Mouse (Mus musculus): Measurements from ENCODE around the gene Naa10. TPM values are rescaled to one million over a fixed set of nuclear protein-coding genes. Genes with fewer than 3 reads are reported as not detected.

The Naa10 gene
- polyA plus RNA-seq, 1 experiment from 2014 or later: 147 TPM

DNA sequence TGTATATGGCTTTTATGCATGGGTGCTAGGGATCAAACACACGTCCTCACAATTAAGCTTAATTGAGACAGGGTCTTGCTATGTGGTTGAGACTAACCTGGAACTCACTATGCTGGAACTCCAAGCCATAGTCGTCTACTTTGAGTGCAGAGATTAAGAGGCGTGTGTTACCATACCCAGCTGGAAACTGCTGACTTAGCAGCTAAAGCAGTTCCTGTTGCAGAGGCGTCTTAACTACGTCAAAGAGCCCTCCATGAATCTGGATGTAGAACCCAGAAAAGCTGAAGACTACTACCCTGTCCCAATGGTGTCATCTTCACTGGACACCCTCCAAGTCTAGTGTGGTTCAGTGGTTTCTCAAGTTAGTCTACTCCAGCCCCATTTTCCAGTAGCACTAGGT, 3.1 kb downstream of the Naa10 start:
- Histone ChIP-seq H3K4me1 (ENCODE audit: insufficient read depth, low read length) (peaks cover 8% of the 10 kb centered on the region), H3K4me2 (replicated peaks; ENCODE audit: low read depth, low read length) (no peak overlapping the region), H3K9me3 (ENCODE audit: low read length) (no peaks in the 10 kb centered on the region), H3K27me3 (ENCODE audit: insufficient read depth, low read length) (no peaks in the 10 kb centered on the region), H3K9ac (replicated peaks; ENCODE audit: low read length) (no peak overlapping the region), H3K4me3 (ENCODE audit: low read length) (no peak overlapping the region), H3K27ac (ENCODE audit: low read length) (no peak overlapping the region), H3K36me3 (ENCODE audit: insufficient read depth, low read length) (peaks cover 9% of the 10 kb centered on the region; the same call in 1 of the 2 replicates)
- 80% methylated on average over 5 of the region's 5 CpGs for WGBS
- no peak for ATAC-seq (ENCODE audit: low FRiP score, low TSS enrichment)

DNA sequence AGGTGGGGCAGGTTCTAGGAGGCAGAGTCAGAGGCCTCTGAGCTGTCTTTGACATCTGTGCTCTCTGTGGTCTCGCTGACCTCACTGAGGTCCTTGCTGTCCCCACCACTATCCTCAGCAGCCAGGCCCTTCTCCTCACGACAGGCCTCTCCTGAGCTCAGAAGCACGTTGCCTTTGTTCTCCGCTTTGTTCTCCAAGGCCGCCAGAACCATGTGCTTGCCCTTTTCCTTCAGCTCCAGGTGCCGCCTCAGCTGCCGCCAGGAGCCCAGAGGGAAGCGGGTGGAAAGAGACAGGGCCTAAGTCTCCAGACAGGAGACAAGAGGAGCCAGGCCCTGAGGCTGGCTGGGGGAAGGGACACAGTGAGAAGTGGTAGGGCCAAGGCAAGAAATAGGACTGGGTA, 4.8 kb downstream of the Naa10 start:
- peaks cover 9% of the 10 kb centered on the region; the same call in 1 of the 2 replicates for H3K36me3 ChIP-seq (ENCODE audit: insufficient read depth, low read length)
- H3K9ac ChIP-seq (replicated peaks; ENCODE audit: low read length): no peak overlapping the region
- H3K4me3 ChIP-seq (ENCODE audit: low read length): no peak overlapping the region
- 84% methylated on average over 8 of the region's 8 CpGs for WGBS
- peaks cover 6% of the 10 kb centered on the region for H3K4me1 ChIP-seq (ENCODE audit: insufficient read depth, low read length)
- no peaks in the 10 kb centered on the region for H3K27me3 ChIP-seq (ENCODE audit: insufficient read depth, low read length)
- no peak overlapping the region for H3K4me2 ChIP-seq (replicated peaks; ENCODE audit: low read depth, low read length)
- no peak for ATAC-seq (ENCODE audit: low FRiP score, low TSS enrichment)
- no peak overlapping the region for H3K27ac ChIP-seq (ENCODE audit: low read length)
- no peaks in the 10 kb centered on the region for H3K9me3 ChIP-seq (ENCODE audit: low read length)

DNA sequence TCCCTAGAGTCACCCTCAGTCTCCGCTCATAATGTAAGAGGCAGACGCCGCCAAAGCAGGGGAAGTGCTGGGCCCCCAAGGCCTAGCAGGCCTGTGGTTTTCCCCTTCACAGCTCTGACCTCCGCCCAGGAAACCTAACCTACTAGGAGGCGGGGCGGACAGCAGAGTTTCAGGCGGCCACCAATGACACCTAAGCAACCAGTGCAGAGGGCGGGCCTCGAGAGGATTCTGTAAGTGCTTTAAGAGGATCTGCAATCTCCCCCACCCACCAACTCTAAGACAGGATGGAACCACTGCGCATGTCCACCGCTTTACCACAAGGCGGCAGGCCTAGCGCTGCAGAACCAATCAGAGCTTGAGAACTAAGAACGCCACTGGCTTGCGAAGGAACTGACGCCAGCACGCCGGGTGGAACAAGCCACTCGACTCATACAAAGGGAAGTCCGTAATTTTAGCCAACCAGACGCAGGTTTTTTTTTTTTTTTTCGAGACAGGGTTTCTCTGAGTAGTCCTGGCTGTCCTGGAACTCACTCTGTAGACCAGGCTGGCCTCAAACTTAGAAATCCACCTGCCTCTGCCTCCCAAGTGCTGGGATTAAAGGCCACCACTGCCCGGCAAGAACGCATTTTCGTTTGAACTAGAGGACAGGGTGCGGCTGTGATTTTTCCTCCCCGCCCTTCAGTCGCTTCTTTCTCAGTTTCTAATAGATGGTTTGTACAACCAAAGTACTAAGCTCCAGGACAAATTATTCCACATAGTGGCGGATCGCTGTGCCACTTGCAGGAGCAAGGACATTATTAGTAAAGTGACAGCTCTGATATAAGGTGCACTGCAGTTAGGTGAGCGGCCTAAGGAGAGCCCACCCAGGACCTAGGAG, 6.7 kb downstream of the Naa10 start:
- H3K27me3 ChIP-seq (ENCODE audit: insufficient read depth, low read length): no peaks in the 10 kb centered on the region
- peak overlapping the region; percentile 37 for H3K4me2 ChIP-seq (replicated peaks; ENCODE audit: low read depth, low read length)
- H3K27ac ChIP-seq (ENCODE audit: low read length): peak overlapping the region; percentile 83
- WGBS: 34% methylated on average over 31 of the region's 31 CpGs
- H3K36me3 ChIP-seq (ENCODE audit: insufficient read depth, low read length): peaks cover 9% of the 10 kb centered on the region; the same call in 1 of the 2 replicates
- peak overlapping the region; percentile 21; the same call in 1 of the 2 replicates for H3K4me3 ChIP-seq (ENCODE audit: low read length)
- ATAC-seq (ENCODE audit: low FRiP score, low TSS enrichment): peak; percentile 98
- no peaks in the 10 kb centered on the region for H3K9me3 ChIP-seq (ENCODE audit: low read length)
- no peaks in the 10 kb centered on the region for H3K4me1 ChIP-seq (ENCODE audit: insufficient read depth, low read length)
- peak overlapping the region; percentile 45 for H3K9ac ChIP-seq (replicated peaks; ENCODE audit: low read length)

DNA sequence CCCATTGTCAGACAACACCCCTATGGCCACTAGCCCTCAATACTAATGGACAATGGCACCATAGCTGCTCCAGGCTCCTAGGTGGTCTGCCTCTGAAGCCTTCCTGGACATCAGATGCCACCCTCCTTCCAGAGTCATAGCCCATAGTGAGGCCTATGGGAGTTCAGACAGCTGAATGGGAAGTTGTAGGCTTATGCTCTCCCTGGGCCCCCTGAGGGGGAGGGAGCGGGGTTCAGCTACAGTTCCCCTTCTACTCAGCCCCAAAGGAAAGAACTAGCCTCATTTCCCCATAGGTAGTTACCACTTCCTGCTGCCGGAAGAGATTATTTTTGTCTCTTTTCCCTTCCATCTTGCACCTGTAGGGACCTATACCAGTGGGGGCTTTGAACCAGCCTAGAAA, 10.2 kb downstream of the Naa10 start:
- Histone ChIP-seq H3K27me3 (ENCODE audit: insufficient read depth, low read length) (no peaks in the 10 kb centered on the region; the same call in 1 of the 2 replicates), H3K36me3 (ENCODE audit: insufficient read depth, low read length) (no peaks in the 10 kb centered on the region), H3K9me3 (ENCODE audit: low read length) (no peaks in the 10 kb centered on the region), H3K27ac (ENCODE audit: low read length) (no peak overlapping the region), H3K9ac (replicated peaks; ENCODE audit: low read length) (no peak overlapping the region), H3K4me3 (ENCODE audit: low read length) (no peak overlapping the region), H3K4me2 (replicated peaks; ENCODE audit: low read depth, low read length) (no peak overlapping the region), H3K4me1 (ENCODE audit: insufficient read depth, low read length) (no peaks in the 10 kb centered on the region)
- WGBS: 91% methylated on average over 2 of the region's 2 CpGs
- ATAC-seq (ENCODE audit: low FRiP score, low TSS enrichment): no peak

DNA sequence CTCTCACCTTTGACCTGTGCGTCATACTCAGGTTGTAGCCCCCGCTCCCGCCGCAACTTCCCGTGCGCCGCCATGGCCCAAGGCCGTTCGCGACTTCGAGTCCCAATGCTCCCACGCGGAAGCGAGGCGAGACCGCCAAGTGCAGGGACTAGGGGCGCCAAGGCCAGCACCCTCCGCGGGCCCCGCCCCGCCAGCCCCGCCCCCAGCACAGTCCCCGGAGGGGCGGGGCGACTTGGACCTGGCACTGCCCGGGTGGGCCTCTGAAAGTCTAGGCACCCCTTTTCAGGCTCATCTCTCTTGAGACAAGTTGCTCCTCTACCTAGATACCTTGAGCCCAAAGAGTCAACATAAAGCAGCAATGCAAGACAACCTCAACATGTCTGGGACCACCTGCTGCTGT, 10.6 kb downstream of the Naa10 start:
- ATAC-seq (ENCODE audit: low FRiP score, low TSS enrichment): no peak
- H3K4me3 ChIP-seq (ENCODE audit: low read length): peak overlapping the region; percentile 30
- no peaks in the 10 kb centered on the region for H3K4me1 ChIP-seq (ENCODE audit: insufficient read depth, low read length)
- no peaks in the 10 kb centered on the region for H3K9me3 ChIP-seq (ENCODE audit: low read length)
- no peaks in the 10 kb centered on the region; the same call in 1 of the 2 replicates for H3K27me3 ChIP-seq (ENCODE audit: insufficient read depth, low read length)
- 33% methylated on average over 25 of the region's 26 CpGs for WGBS
- peak overlapping the region; percentile 46; the same call in 1 of the 2 replicates for H3K9ac ChIP-seq (replicated peaks; ENCODE audit: low read length)
- no peak overlapping the region for H3K27ac ChIP-seq (ENCODE audit: low read length)
- no peaks in the 10 kb centered on the region for H3K36me3 ChIP-seq (ENCODE audit: insufficient read depth, low read length)
- peak overlapping the region; percentile 50 for H3K4me2 ChIP-seq (replicated peaks; ENCODE audit: low read depth, low read length)

DNA sequence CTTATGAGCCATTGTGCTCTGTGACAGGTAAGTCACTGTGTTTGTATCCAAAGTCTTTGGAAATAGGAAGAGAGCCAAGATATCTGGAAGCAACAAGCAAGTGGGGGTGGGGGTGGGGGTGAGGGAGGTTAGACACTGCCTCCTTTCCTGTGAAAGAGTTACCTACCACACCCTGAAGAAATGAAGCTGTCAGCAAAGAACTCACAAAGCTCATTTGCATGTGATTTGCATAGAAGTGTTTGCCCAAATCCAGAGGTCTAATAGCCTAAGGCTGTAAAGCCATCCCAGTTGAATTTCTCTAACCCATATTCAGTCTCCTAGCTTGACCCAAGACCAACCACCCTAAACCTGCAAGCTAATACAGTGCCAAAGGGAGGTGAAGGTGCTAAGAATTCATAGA, 11.3 kb downstream of the Naa10 start:
- H3K4me1 ChIP-seq (ENCODE audit: insufficient read depth, low read length): no peaks in the 10 kb centered on the region
- ATAC-seq (ENCODE audit: low FRiP score, low TSS enrichment): no peak
- H3K27me3 ChIP-seq (ENCODE audit: insufficient read depth, low read length): no peaks in the 10 kb centered on the region; the same call in 1 of the 2 replicates
- no peak overlapping the region for H3K9ac ChIP-seq (replicated peaks; ENCODE audit: low read length)
- no peak overlapping the region for H3K27ac ChIP-seq (ENCODE audit: low read length)
- H3K4me2 ChIP-seq (replicated peaks; ENCODE audit: low read depth, low read length): no peak overlapping the region
- no peaks in the 10 kb centered on the region for H3K36me3 ChIP-seq (ENCODE audit: insufficient read depth, low read length)
- H3K4me3 ChIP-seq (ENCODE audit: low read length): peak overlapping the region; percentile 30; the same call in 1 of the 2 replicates
- no peaks in the 10 kb centered on the region for H3K9me3 ChIP-seq (ENCODE audit: low read length)

DNA sequence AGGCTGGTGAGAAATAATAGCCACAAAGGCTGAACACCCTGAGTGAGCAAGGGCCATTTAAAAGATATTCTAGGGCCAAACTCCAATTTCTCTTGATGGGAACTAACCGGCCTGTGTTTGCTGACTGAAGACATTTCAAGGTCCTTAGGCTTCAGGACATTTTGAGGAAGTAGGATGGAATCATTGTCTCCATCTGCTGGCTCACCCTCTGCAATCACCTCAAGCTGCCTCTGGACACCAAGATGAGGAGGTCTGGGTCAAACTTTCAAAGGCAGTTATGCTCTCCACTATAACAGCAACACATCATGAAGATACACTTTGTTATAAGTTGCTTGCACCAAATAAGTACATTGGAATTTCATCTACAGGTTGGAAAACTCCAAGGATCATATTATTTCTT, 11.7 kb downstream of the Naa10 start:
- Histone ChIP-seq H3K9me3 (ENCODE audit: low read length) (no peaks in the 10 kb centered on the region), H3K27me3 (ENCODE audit: insufficient read depth, low read length) (no peaks in the 10 kb centered on the region; the same call in 1 of the 2 replicates), H3K4me3 (ENCODE audit: low read length) (no peak overlapping the region), H3K4me2 (replicated peaks; ENCODE audit: low read depth, low read length) (no peak overlapping the region), H3K27ac (ENCODE audit: low read length) (no peak overlapping the region), H3K4me1 (ENCODE audit: insufficient read depth, low read length) (no peaks in the 10 kb centered on the region), H3K36me3 (ENCODE audit: insufficient read depth, low read length) (no peaks in the 10 kb centered on the region), H3K9ac (replicated peaks; ENCODE audit: low read length) (no peak overlapping the region)
- ATAC-seq (ENCODE audit: low FRiP score, low TSS enrichment): no peak
- 96% methylated on average over 1 of the region's 1 CpGs for WGBS

DNA sequence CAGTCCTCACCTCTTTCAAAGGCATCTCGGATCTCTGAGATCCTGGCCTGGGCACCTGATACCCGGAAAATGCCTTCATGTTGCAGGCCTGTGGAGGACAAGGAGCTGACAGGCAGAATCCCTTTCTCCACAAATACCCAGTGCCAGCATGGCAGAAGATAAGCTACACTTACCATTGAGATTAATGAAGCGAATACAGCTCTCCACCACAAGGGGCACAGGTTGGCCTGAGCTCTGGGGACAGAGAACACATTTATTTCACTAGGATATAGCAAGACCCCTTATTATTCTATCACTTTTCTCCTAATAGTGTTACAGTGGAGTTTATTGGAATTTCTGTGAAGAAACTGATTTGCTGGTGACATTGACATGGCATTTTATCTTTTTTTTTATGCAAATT, 23.8 kb downstream of the Naa10 start:
- Histone ChIP-seq H3K9me3 (ENCODE audit: low read length) (no peaks in the 10 kb centered on the region), H3K36me3 (ENCODE audit: insufficient read depth, low read length) (no peaks in the 10 kb centered on the region), H3K27me3 (ENCODE audit: insufficient read depth, low read length) (no peaks in the 10 kb centered on the region; the same call in 1 of the 2 replicates), H3K4me3 (ENCODE audit: low read length) (no peak overlapping the region), H3K4me1 (ENCODE audit: insufficient read depth, low read length) (no peaks in the 10 kb centered on the region), H3K9ac (replicated peaks; ENCODE audit: low read length) (no peak overlapping the region), H3K4me2 (replicated peaks; ENCODE audit: low read depth, low read length) (no peak overlapping the region), H3K27ac (ENCODE audit: low read length) (no peak overlapping the region)
- WGBS: 73% methylated on average over 3 of the region's 3 CpGs
- no peak for ATAC-seq (ENCODE audit: low FRiP score, low TSS enrichment)

DNA sequence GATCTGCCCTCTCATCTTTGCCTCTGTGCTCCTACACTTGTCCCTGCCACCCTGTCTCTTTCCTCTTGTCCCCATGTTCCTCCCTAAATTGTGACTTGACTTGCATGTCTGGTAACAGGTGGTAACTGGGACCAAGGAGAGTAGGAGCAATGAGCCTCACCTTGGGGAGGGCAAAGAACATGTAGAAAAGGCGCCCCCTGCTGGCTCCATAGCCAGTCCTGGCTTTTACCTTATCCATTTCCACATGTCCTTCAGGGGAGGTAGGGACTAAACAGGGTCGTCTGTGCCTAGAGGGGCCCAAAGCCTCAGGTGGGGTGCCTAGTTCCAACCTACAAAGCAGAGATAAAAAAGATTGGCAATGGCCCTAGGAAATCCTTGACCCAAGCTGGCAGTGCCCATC, 26.0 kb downstream of the Naa10 start, which contains the start of gene L1cam:
L1cam (minus strand) TSS at position 387 of the 400 bp plus-strand sequence.
- 27% methylated on average over 2 of the region's 2 CpGs for WGBS
- Histone ChIP-seq H3K27ac (ENCODE audit: low read length) (no peak within 1 kb of the TSS), H3K4me2 (replicated peaks; ENCODE audit: low read depth, low read length) (no peak within 1 kb of the TSS), H3K9ac (replicated peaks; ENCODE audit: low read length) (no peak within 1 kb of the TSS), H3K27me3 (ENCODE audit: insufficient read depth, low read length) (no peaks in the 10 kb centered on the region; the same call in 1 of the 2 replicates), H3K36me3 (ENCODE audit: insufficient read depth, low read length) (no peaks in the 10 kb centered on the region), H3K4me1 (ENCODE audit: insufficient read depth, low read length) (no peaks in the 10 kb centered on the region), H3K9me3 (ENCODE audit: low read length) (no peaks in the 10 kb centered on the region), H3K4me3 (ENCODE audit: low read length) (no peak within 1 kb of the TSS)
- no peak for ATAC-seq (ENCODE audit: low FRiP score, low TSS enrichment)

DNA sequence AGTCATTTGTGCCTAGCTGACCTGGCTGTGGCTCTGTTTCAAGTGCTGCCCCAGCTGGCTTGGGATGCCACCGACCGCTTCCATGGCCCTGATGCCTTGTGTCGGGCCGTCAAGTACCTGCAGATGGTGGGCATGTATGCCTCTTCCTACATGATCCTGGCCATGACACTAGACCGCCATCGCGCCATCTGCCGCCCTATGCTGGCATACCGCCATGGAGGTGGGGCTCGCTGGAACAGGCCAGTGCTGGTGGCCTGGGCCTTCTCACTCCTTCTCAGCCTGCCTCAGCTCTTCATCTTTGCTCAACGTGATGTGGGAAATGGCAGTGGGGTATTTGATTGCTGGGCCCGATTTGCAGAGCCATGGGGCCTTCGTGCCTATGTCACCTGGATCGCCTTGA, 28.9 kb downstream of the Naa10 start:
- no peak overlapping the region for H3K9ac ChIP-seq (replicated peaks; ENCODE audit: low read length)
- H3K27me3 ChIP-seq (ENCODE audit: insufficient read depth, low read length): no peaks in the 10 kb centered on the region; the same call in 1 of the 2 replicates
- H3K36me3 ChIP-seq (ENCODE audit: insufficient read depth, low read length): no peaks in the 10 kb centered on the region
- H3K27ac ChIP-seq (ENCODE audit: low read length): no peak overlapping the region
- H3K4me1 ChIP-seq (ENCODE audit: insufficient read depth, low read length): no peaks in the 10 kb centered on the region
- H3K9me3 ChIP-seq (ENCODE audit: low read length): no peaks in the 10 kb centered on the region
- H3K4me2 ChIP-seq (replicated peaks; ENCODE audit: low read depth, low read length): no peak overlapping the region
- 90% methylated on average over 14 of the region's 14 CpGs for WGBS
- H3K4me3 ChIP-seq (ENCODE audit: low read length): no peak overlapping the region
- ATAC-seq (ENCODE audit: low FRiP score, low TSS enrichment): no peak

Measured in kidney, embryonic 16.5 days (tissue).